Mouse (Mus musculus): ENCODE measurements around the gene Pgm1.

- TF ChIP-seq POLR2A (IDR thresholded peaks at IDR 0.05; ENCODE audit: insufficient read length, low read depth) (no peak), REST (IDR thresholded peaks at IDR 0.05; ENCODE audit: insufficient read depth, insufficient read length) (no peak), CEBPB (IDR thresholded peaks at IDR 0.05; ENCODE audit: insufficient read depth, poor library complexity, severe bottlenecking) (no peak)
Measured at GRCm38 (mm10) chr4:100012361-100013035, 83.3 kb downstream of the Pgm1 start.
